Mouse (Mus musculus) intestine, postnatal 0 days (tissue): ENCODE measurements around the gene Kif27. TPM values are rescaled to one million over a fixed set of nuclear protein-coding genes. Genes with fewer than 3 reads are reported as not detected.

Experiments
- ATAC-seq: fragments of 200-750 bp; cut with Nextera tagmentation; 2 replicates; pipeline ENCODE4 v1.8.0; 2017; ENCODE audit warnings: mild to moderate bottlenecking, moderate TSS enrichment, moderate library complexity
- H3K27ac ChIP-seq: fragments of 300-500 bp; sonication (generic); 2 replicates; pipeline ENCODE4 v1.5.1; 2014; ENCODE audit warnings: mild to moderate bottlenecking, low read depth, low read length, moderate library complexity
- H3K27me3 ChIP-seq: fragments of 300-500 bp; sonication (generic); replicated peaks from 2 replicates; pipeline ENCODE4 v1.6.1; 2014; ENCODE audit warnings: low read length, mixed read lengths; ENCODE audit not compliant: control insufficient read depth, insufficient read depth
- H3K36me3 ChIP-seq: fragments of 300-500 bp; sonication (generic); 2 replicates; pipeline ENCODE4 v1.6.1; 2014; ENCODE audit warnings: mild to moderate bottlenecking, moderate library complexity; ENCODE audit not compliant: control insufficient read depth, insufficient read depth
- H3K4me1 ChIP-seq: fragments of 300-500 bp; sonication (generic); replicated peaks from 2 replicates; pipeline ENCODE4 v1.6.1; 2014; ENCODE audit warnings: antibody characterized with exemption, low read length, mixed read lengths; ENCODE audit not compliant: control insufficient read depth, insufficient read depth
- H3K4me2 ChIP-seq: fragments of 300-500 bp; sonication (generic); replicated peaks from 2 replicates; pipeline ENCODE4 v1.6.1; 2014; ENCODE audit warnings: low read depth, mild to moderate bottlenecking, moderate library complexity
- H3K4me3 ChIP-seq: fragments of 300-500 bp; sonication (generic); 2 replicates; pipeline ENCODE4 v1.5.1; 2014; ENCODE audit warnings: low read depth, low read length
- H3K9ac ChIP-seq: fragments of 300-500 bp; sonication (generic); 2 replicates; pipeline ENCODE4 v1.6.1; 2014; ENCODE audit warnings: mild to moderate bottlenecking, low read depth, low read length
- H3K9me3 ChIP-seq: fragments of 300-500 bp; sonication (generic); 2 replicates; pipeline ENCODE4 v1.6.1; 2016; ENCODE audit warnings: mixed run types; ENCODE audit not compliant: control insufficient read depth
- CTCF ChIP-seq: sonication (generic); IDR thresholded peaks from 2 replicates; pipeline ENCODE4 v1.5.1; 2016; ENCODE audit warnings: low read depth, mild to moderate bottlenecking, control low read depth, antibody characterized with exemption, moderate library complexity
- WGBS: fragments of 180-500 bp; shearing (Covaris S2); extraction: QIAGEN DNeasy Blood & Tissue Kit; methylation state at CpG from one replicate; pipeline ENCODE4 v1.1.7; 2014; 5-methylcytosine and 5-hydroxymethylcytosine counted together
- polyA plus RNA-seq: library from polyadenylated mRNA; unstranded; fragments of >200 nt; fragmentation: Nextera tagmentation; extraction: Ambion mirVana; gene quantifications from 2 replicates; pipeline ENCODE4 v1.2.1, GENCODE M21; 2015

Gene Kif27
- polyA plus RNA-seq, 1 experiment from 2014 or later = 0.55 TPM

- ATAC-seq = no peak
- 52% methylated on average over 8 of the region's 8 CpGs for WGBS
Observed at GRCm38 (mm10) chr13:58309499-58309898, 49.4 kb downstream of the Kif27 start.

GRCm38 (mm10) chr13:58307453-58307852, 51.5 kb downstream of the Kif27 start:
- ATAC-seq = no peak
- WGBS = 92% methylated on average over 5 of the region's 5 CpGs
- H3K36me3 ChIP-seq = no peaks in the 10 kb centered on the region

More at GRCm38 (mm10) chr13:58309499-58309898, 49.4 kb downstream of the Kif27 start:
- Histone ChIP-seq H3K9me3 (no peaks in the 10 kb centered on the region), H3K36me3 (no peaks in the 10 kb centered on the region), H3K4me1 (no peaks in the 10 kb centered on the region), H3K27me3 (no peaks in the 10 kb centered on the region), H3K27ac (no peak overlapping the region), H3K4me3 (no peak overlapping the region), H3K9ac (no peak overlapping the region), H3K4me2 (no peak overlapping the region)
- no peak for TF ChIP-seq CTCF

DNA sequence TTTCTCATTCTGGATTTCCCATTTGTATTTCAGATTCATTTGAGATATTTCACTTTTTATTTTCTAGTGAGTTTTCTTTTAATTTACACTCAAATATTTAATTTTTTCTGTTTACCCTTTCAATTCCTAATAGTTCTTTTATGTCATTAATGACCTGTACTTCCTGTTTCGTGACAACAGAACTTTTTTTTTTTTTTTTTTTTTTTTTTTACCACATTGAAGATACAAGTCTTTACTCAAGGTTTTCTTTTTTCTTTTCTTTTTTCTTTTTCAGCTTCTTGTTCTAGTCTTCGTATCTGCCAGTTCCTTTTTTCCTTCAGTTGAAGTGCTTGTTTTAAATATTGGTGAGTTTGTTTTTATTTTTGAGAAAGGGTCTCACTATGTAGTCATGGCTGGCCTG, 53.7 kb downstream of the Kif27 start:
- Histone ChIP-seq H3K4me1 (no peaks in the 10 kb centered on the region), H3K4me3 (no peak overlapping the region), H3K9ac (no peak overlapping the region), H3K4me2 (no peak overlapping the region), H3K27me3 (no peaks in the 10 kb centered on the region), H3K27ac (no peak overlapping the region), H3K9me3 (no peaks in the 10 kb centered on the region), H3K36me3 (no peaks in the 10 kb centered on the region)
- no peak for TF ChIP-seq CTCF
- no peak for ATAC-seq
- 78% methylated on average over 2 of the region's 2 CpGs for WGBS

More at GRCm38 (mm10) chr13:58307453-58307852, 51.5 kb downstream of the Kif27 start:
- Histone ChIP-seq H3K9me3 (no peaks in the 10 kb centered on the region), H3K27me3 (no peaks in the 10 kb centered on the region), H3K4me3 (no peak overlapping the region), H3K27ac (no peak overlapping the region), H3K4me2 (no peak overlapping the region), H3K9ac (no peak overlapping the region), H3K4me1 (no peaks in the 10 kb centered on the region)
- no peak for TF ChIP-seq CTCF

GRCm38 (mm10) chr13:58302421-58303145, 56.3 kb downstream of the Kif27 start:
- Histone ChIP-seq H3K4me2 (no peak overlapping the region), H3K9me3 (no peaks in the 10 kb centered on the region), H3K36me3 (no peaks in the 10 kb centered on the region), H3K27ac (no peak overlapping the region), H3K9ac (no peak overlapping the region), H3K4me1 (no peaks in the 10 kb centered on the region), H3K27me3 (no peaks in the 10 kb centered on the region), H3K4me3 (no peak overlapping the region)
- no peak for TF ChIP-seq CTCF
- ATAC-seq = no peak
- 78% methylated on average over 9 of the region's 9 CpGs for WGBS

GRCm38 (mm10) chr13:58301961-58302360, 57.0 kb downstream of the Kif27 start:
- H3K27me3 ChIP-seq = no peaks in the 10 kb centered on the region
- no peak overlapping the region for H3K4me2 ChIP-seq
- WGBS = 79% methylated on average over 6 of the region's 6 CpGs
- H3K27ac ChIP-seq = no peak overlapping the region
- H3K4me1 ChIP-seq = no peaks in the 10 kb centered on the region
- H3K9me3 ChIP-seq = no peaks in the 10 kb centered on the region
- TF ChIP-seq CTCF = no peak
- no peak for ATAC-seq
- H3K9ac ChIP-seq = no peak overlapping the region
- H3K36me3 ChIP-seq = no peaks in the 10 kb centered on the region
- no peak overlapping the region for H3K4me3 ChIP-seq

DNA sequence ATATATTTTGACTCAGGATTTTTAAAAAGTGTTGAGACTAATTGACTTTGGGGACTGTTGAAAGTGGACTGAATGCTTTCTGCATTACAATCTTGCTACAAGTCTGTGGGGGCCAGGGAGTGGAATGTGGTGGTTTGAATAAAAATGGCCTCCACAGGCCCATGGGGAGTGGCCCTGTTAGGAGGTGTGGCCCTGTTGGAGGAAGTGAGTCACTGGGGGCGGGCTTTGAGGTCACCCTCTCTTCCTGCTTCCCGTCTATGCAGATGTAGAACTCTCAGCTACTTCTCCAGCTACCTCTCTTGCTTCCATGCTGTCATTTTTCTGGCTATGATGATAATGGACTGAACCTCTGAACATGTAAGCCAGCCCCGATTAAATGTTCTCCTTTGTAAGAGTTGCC, 60.2 kb downstream of the Kif27 start:
- no peaks in the 10 kb centered on the region for H3K4me1 ChIP-seq

More for the DNA sequence above, 60.2 kb downstream of the Kif27 start:
- Histone ChIP-seq H3K9me3 (no peaks in the 10 kb centered on the region), H3K9ac (no peak overlapping the region), H3K4me2 (no peak overlapping the region), H3K27me3 (no peaks in the 10 kb centered on the region), H3K27ac (no peak overlapping the region), H3K36me3 (no peaks in the 10 kb centered on the region), H3K4me3 (no peak overlapping the region)
- no peak for TF ChIP-seq CTCF
- 92% methylated on average over 3 of the region's 3 CpGs for WGBS
- no peak for ATAC-seq
